Comparison of ENCODE assay signal across 18 mouse cellular contexts in genomic region chr8:89562597-89562996, GRCm38 (mm10).
DNase-seq lines count a peak whose midpoint lies in the region; ATAC-seq and TF ChIP-seq lines count a peak whose summit lies in the region.
"Had no signal": no experiment of that assay in that cellular context is flagged by ENCODE, and none has a peak within 500 bp of the region (broad histone marks: within the 10 kb centered on the region; RNA-seq: fewer than 3 reads in every experiment).

No protein-coding gene starts in this region.

- H3K9me3 ChIP-seq in kidney, embryonic 15.5 days (replicated peaks): no peaks in the 10 kb centered on the region
- H3K9me3 ChIP-seq in kidney, postnatal 0 days (replicated peaks; ENCODE audit: low read length): no peaks in the 10 kb centered on the region
- no peaks in the 10 kb centered on the region for H3K9me3 ChIP-seq in intestine, embryonic 15.5 days
- H3K9me3 ChIP-seq: embryonic facial prominence, embryonic 10.5 days; embryonic facial prominence, embryonic 12.5 days; forebrain, embryonic 13.5 days; forebrain, embryonic 15.5 days had no signal

- no peak for TF ChIP-seq CTCF in kidney, postnatal 0 days (IDR thresholded peaks at IDR 0.05; ENCODE audit: low read depth)

- H3K4me3 ChIP-seq in kidney, embryonic 15.5 days (replicated peaks): no peak overlapping the region
- no peak overlapping the region for H3K4me3 ChIP-seq in kidney, postnatal 0 days (replicated peaks; ENCODE audit: low read depth, low read length)
- H3K4me3 ChIP-seq in intestine, embryonic 15.5 days (replicated peaks): no peak overlapping the region
- H3K4me3 ChIP-seq: embryonic facial prominence, embryonic 10.5 days; embryonic facial prominence, embryonic 12.5 days; forebrain, embryonic 13.5 days; forebrain, embryonic 15.5 days had no signal

- H3K36me3 ChIP-seq in kidney, embryonic 15.5 days: no peaks in the 10 kb centered on the region
- no peaks in the 10 kb centered on the region for H3K36me3 ChIP-seq in kidney, postnatal 0 days (ENCODE audit: insufficient read depth, low read length)
- H3K36me3 ChIP-seq in intestine, embryonic 15.5 days: no peaks in the 10 kb centered on the region
- H3K36me3 ChIP-seq: embryonic facial prominence, embryonic 10.5 days; embryonic facial prominence, embryonic 12.5 days; forebrain, embryonic 15.5 days had no signal

- WGBS in kidney, embryonic 15.5 days: 44% methylated on average over 8 of the region's 8 CpGs
- 47% methylated on average over 8 of the region's 8 CpGs for WGBS in kidney, postnatal 0 days
- 54% methylated on average over 8 of the region's 8 CpGs for WGBS in intestine, embryonic 15.5 days

- peaks cover 26% of the 10 kb centered on the region for H3K4me1 ChIP-seq in kidney, embryonic 15.5 days
- H3K4me1 ChIP-seq in kidney, postnatal 0 days (replicated peaks; ENCODE audit: insufficient read depth, low read length): no peaks in the 10 kb centered on the region
- no peaks in the 10 kb centered on the region for H3K4me1 ChIP-seq in intestine, embryonic 15.5 days (replicated peaks)
- H3K4me1 ChIP-seq: embryonic facial prominence, embryonic 12.5 days had no signal

- H3K27ac ChIP-seq in kidney, embryonic 15.5 days: peak overlapping the region; percentile 61
- H3K27ac ChIP-seq in kidney, postnatal 0 days: no peak overlapping the region
- H3K27ac ChIP-seq in intestine, embryonic 15.5 days: no peak overlapping the region
- H3K27ac ChIP-seq: embryonic facial prominence, embryonic 10.5 days; embryonic facial prominence, embryonic 12.5 days; forebrain, embryonic 13.5 days; forebrain, embryonic 15.5 days had no signal

- no peak overlapping the region for H3K4me2 ChIP-seq in kidney, embryonic 15.5 days
- H3K4me2 ChIP-seq in kidney, postnatal 0 days (ENCODE audit: low read length): no peak overlapping the region
- H3K4me2 ChIP-seq in intestine, embryonic 15.5 days (replicated peaks): no peak overlapping the region
- H3K4me2 ChIP-seq: embryonic facial prominence, embryonic 12.5 days; forebrain, embryonic 13.5 days; forebrain, embryonic 15.5 days had no signal

- DNase-seq in kidney, adult 11 months: no peak
- peak; percentile 55 for DNase-seq in kidney, postnatal 0 days (ENCODE audit: low spot score)
- no peak for DNase-seq in kidney, adult 18-20 months
- DNase-seq: adrenal gland, adult 2 months; adrenal gland, postnatal 10 days; adrenal gland, postnatal 25 days; cerebellum, adult 11-12 months; cerebellum, adult 2 months; cerebellum, adult 9-10 months; cerebellum, postnatal 10 days; cerebellum, postnatal 25 days; forebrain, postnatal 0 days had no signal

- peak; percentile 31; the same call in 1 of the 2 replicates for ATAC-seq in kidney, embryonic 15.5 days (replicated peaks; ENCODE audit: low FRiP score)
- ATAC-seq in kidney, postnatal 0 days (replicated peaks; ENCODE audit: low FRiP score, low read depth): no peak
- no peak for ATAC-seq in intestine, embryonic 15.5 days
- ATAC-seq: forebrain, embryonic 13.5 days; forebrain, embryonic 15.5 days; forebrain, postnatal 0 days had no signal

- no peaks in the 10 kb centered on the region for H3K27me3 ChIP-seq in kidney, embryonic 15.5 days
- H3K27me3 ChIP-seq in kidney, postnatal 0 days (ENCODE audit: insufficient read depth, low read length): no peaks in the 10 kb centered on the region
- no peaks in the 10 kb centered on the region for H3K27me3 ChIP-seq in intestine, embryonic 15.5 days (replicated peaks)

- H3K9ac ChIP-seq in kidney, embryonic 15.5 days: no peak overlapping the region
- H3K9ac ChIP-seq in kidney, postnatal 0 days (ENCODE audit: low read depth, low read length): no peak overlapping the region
- no peak overlapping the region for H3K9ac ChIP-seq in intestine, embryonic 15.5 days
- H3K9ac ChIP-seq: embryonic facial prominence, embryonic 12.5 days; forebrain, embryonic 13.5 days; forebrain, embryonic 15.5 days; forebrain, postnatal 0 days had no signal
